Mouse (Mus musculus) liver, adult 2 months (tissue): ENCODE results near the gene Znrf2.

Source experiments
- CTCF ChIP-seq: fragments of 200-500 bp; IDR thresholded peaks from 2 replicates; pipeline ENCODE4 v1.5.1; 2011; ENCODE audit warnings: low read depth, low read length, control low read depth
- POLR2A ChIP-seq: fragments of 200-500 bp; IDR thresholded peaks from 2 replicates; pipeline ENCODE4 v1.6.1; 2011; ENCODE audit warnings: low read length, control low read depth; ENCODE audit not compliant: insufficient read depth; ENCODE audit errors: extremely low read depth

DNA sequence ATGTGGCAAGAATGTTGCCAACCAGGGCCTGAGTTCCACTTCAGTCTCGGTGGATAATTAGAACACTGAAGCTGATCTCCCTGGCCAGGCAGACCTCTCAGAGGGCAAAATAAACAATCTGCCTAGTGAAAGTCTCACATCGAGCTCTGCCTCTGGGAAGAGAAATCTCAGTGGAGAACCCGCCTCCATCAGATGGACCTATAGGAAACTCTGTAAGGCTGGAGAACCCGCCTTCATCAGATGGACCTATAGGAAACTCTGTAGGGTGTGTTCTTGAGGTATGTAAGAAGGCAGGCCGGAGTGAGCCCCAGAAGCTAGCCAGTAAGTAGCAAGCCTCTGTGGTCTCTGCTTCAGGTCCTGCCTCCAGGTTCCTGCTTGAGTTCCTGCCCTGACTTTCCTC lies 118.2 kb downstream of the Znrf2 start:
- TF ChIP-seq CTCF (no peak), POLR2A (no peak)
